Mouse (Mus musculus): ENCODE measurements at regions not wholly inside any gene's neighbourhood (a gene's known extent, or its start where the extent isn't known, plus 50 kb on each side); places are given as distances from the start of the nearest gene placed in this dataset.

DNA sequence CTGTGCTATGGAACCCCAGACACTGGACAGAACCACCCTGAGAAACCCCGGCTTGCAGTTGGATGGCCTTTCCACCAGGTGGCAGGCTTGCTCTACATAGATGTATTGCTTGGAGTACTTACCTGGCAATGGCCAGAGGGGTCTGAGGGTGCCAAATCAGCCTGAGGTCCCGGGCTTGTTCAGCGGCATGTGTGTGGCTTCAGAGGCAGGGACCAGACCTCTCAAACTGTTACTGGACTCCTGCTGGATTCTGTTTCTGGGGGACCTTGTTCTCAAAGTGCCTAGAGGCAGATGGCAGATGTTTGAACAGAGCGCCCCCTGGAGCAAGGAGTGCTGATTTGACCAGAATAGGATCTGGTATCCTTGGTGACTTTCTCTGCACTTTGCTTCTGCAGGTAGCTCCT lies 262.9 kb upstream of the Gm4791 start:
- peak; percentile 79 for DNase-seq

- DNase-seq, result no peak
Observed at GRCm38 (mm10) chr9:46728465-46728864, 270.1 kb upstream of the Gm4791 start.

DNA sequence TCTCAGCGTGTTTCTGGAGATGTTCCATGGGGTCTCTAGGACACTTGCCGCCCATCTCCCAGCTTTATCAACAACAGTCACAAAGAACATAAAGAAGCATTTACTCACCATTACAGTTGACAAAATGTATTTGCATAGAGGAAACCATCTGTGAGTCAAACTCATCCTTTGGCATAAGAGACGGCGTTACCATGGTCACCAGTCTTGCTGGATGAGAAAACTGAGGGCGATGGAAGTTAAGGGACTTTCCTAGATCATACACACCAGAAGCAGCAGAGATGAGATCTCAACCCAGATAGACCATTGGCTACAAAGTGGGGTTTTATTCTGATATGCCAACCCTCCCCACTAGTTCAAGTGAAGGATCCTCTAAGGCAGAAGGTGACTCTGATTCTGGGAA lies 274.3 kb upstream of the Gm4791 start:
- no peak for DNase-seq

DNA sequence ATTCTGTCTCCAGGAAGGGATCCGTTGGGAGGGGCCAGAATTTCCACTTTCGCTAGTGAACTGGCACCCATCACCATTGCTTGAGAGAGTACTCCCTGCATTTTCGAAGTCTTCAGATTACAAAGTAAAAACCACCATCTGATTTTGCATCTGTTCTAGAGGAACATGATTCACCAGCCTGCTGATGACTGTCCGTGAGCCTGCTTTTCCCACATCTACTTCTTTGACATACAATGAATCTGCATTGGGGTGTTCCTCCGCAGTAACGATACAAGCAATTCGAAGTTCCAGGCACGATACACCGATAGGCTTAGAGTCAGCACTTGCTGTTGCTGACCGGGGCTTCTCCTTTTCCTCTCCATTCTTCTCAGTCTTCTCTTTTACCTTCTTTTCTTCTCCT lies 285.1 kb upstream of the Gm4791 start:
- DNase-seq, result no peak

GRCm38 (mm10) chr9:46704151-46704905 lies 294.2 kb upstream of the Gm4791 start:
- no peak for DNase-seq

- no peak for DNase-seq
Observed at GRCm38 (mm10) chr9:46703674-46704073, 294.9 kb upstream of the Gm4791 start.

- DNase-seq, result no peak
Observed at GRCm38 (mm10) chr9:46702901-46703636, 295.5 kb upstream of the Gm4791 start.

GRCm38 (mm10) chr9:46702053-46702900 lies 296.3 kb upstream of the Gm4791 start:
- no peak for DNase-seq

GRCm38 (mm10) chr9:46696171-46696570 lies 302.4 kb upstream of the Gm4791 start:
- no peak for DNase-seq

DNA sequence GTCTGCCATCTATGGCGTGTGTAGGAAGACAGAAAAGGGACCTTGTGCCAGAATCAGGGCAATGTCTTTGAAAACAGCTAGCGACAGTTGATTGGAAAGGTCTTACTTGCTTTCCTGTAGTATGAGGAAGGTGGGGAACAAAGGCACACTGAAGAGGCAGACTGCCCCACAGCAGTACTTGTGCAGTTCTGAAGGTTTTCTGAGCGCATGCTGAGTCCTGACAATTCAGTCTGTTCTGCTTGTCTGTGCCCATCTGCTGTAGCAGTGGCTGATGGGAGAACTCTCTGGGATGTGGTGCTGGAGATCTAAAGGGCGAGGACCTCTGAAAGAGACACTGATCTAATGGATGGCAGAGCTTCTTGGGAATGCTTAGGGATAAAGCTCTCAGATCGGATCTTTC lies 309.2 kb upstream of the Gm4791 start:
- no peak for DNase-seq

DNA sequence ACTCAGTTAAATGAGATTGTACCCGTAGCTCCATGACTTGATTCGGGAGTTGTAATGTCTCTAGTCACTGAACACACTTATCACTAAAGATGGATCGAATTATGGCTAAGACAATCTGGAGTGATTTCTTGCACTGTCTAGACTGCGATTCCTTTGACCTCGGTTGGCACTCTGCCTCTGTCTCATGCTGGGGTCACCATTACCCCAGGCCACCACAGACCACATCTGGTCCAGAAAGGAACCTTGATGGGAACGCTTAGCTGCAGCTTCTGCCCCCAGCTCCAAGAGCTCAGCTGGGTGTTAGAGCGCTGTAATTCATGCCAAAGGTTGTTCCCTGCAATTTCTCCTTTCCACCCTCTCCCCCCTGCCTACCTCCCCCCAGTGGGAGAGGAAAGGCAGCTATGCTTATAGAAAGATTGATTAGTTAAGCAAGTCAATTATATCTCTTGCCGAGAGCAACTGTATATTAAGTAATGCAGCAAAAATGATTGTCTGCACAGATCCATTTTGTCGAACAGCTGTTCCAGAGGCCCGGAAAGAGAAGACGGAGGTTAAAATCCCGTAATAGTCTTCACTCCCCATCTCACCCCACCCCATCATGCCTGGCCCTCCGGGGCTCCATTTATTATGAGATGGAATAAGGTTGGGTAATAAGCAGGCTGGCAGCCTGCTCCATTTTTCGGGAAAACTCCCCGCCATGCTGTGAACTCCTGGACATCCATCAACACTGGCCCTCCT lies 314.3 kb upstream of the Gm4791 start:
- DNase-seq, result no peak

DNA sequence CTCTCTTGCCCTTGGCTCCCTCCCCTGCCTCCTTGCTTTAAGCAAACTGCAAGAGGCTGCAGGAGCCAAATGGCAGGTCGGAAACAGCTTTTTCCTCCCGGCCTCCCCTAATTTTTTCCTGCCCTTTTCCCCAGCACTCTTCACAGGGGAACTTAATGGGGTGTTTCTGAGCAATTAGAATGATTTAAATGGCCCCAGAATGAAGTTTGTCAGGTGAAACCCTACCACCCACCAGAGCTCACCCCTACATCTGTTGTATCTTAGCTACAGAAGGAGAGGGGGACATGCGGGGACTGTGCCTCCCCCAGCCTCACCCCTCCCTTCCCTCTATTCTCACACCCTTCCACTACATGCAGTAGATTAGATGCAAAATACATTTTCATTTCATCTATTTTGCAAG lies 326.5 kb upstream of the Gm4791 start:
- DNase-seq, result no peak

- DNase-seq, result no peak
Observed at GRCm38 (mm10) chr9:46654422-46654821, 334.6 kb upstream of the 4931429L15Rik start.

GRCm38 (mm10) chr9:46647238-46647922 lies 327.6 kb upstream of the 4931429L15Rik start:
- no peak for DNase-seq

- DNase-seq, result no peak
Observed at GRCm38 (mm10) chr9:46645469-46645884, 325.7 kb upstream of the 4931429L15Rik start.

DNA sequence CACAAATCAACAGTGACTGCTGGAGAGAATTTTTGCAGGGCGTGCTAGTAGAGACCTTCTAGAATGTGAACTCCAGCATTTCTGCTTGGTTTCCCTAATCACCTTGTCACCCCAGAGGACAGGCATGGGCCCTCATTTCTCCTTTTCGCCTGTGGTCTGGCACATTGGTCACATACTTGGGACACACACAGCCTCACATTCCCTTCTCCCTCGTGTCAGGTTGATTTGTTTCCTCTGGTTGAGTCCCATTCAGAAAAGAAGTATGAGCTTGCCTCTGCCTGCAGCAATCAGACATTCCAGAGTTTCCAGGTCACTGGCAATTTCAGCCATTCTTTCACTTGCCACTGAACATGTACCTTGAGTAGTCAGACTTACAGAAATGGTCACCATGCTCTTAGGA lies 323.8 kb upstream of the 4931429L15Rik start:
- DNase-seq, result no peak

DNA sequence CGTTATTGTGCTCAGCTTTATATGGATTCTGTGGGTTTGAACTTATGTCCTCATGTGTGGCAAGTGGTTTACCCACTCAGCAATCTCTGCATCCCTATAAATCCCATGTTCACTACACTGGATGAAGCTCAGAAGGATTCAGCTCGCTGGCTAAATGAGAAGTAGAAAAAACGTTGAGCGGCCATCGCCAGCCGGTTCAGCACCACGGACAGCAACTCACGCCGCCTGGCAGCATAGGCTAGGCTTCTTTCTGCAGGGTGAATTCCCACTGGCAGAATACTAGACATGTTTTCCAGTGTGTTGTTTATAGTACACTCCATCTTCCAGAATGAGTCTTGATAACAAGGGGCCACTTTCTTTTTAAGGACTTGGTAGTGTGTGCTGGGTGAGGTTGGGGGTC lies 322.9 kb upstream of the 4931429L15Rik start:
- DNase-seq, result peak; percentile 5

- DNase-seq, result no peak
Observed at GRCm38 (mm10) chr9:46636261-46637010, 316.6 kb upstream of the 4931429L15Rik start.

DNA sequence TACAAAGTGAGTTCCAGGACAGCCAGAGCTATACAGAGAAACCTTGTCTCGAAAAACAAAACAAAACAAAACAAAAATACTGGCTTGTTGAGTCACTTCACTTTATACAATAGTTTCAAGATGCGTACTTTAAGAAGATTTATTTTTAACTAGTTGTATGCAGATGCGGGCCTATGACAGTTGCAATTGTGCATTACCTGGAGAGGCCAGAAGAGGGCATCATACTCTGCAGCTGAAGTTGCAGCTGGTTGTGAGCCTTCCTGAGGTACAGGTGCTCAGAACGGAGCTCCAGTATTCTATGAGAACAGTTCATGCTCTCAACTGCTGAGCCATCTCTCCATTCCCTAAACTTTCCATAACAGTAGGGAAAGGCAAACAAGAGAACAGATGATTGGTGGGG lies 314.2 kb upstream of the 4931429L15Rik start:
- DNase-seq, result no peak

- no peak for DNase-seq
Observed at GRCm38 (mm10) chr9:46632576-46632975, 312.8 kb upstream of the 4931429L15Rik start.

GRCm38 (mm10) chr9:46622255-46622654 lies 302.5 kb upstream of the 4931429L15Rik start:
- DNase-seq, result no peak
